7 mouse cellular contexts compared by ENCODE assay signal in genomic region chr19:6979486-6980380, GRCm38 (mm10). TPM values are rescaled to one million over a fixed set of nuclear protein-coding genes. Genes with fewer than 3 reads are reported as not detected.
DNase-seq lines count a peak whose midpoint lies in the region; ATAC-seq lines count a peak whose summit lies in the region.

No protein-coding gene starts in this region.

- peaks cover 34% of the 10 kb centered on the region for H3K4me1 ChIP-seq in intestine, embryonic 15.5 days (replicated peaks)
- peaks cover 55% of the 10 kb centered on the region for H3K4me1 ChIP-seq in midbrain, embryonic 10.5 days

- H3K36me3 ChIP-seq in intestine, embryonic 15.5 days, result peaks cover 19% of the 10 kb centered on the region
- peaks cover 55% of the 10 kb centered on the region for H3K36me3 ChIP-seq in midbrain, embryonic 10.5 days

- H3K27me3 ChIP-seq in intestine, embryonic 15.5 days (replicated peaks), result no peaks in the 10 kb centered on the region
- H3K27me3 ChIP-seq in midbrain, embryonic 10.5 days (ENCODE audit: low read depth, poor library complexity, severe bottlenecking), result no peaks in the 10 kb centered on the region

- peak; percentile 100 for DNase-seq in adrenal gland, adult 2 months
- peak; percentile 98 for DNase-seq in embryo, embryonic 11.5 days (ENCODE audit: low read depth, low spot score)
- peak; percentile 98 to 100 for DNase-seq in gastrocnemius, postnatal 36 days
- DNase-seq in left cerebral cortex, postnatal 25 days (ENCODE audit: low spot score in 2 of 2), result peak; percentile 99 to 100
- peak; percentile 100 for DNase-seq in midbrain, embryonic 10.5 days (ENCODE audit: low spot score)
- DNase-seq in right cerebral cortex, postnatal 4 days, result peak; percentile 100

- H3K9ac ChIP-seq in intestine, embryonic 15.5 days, result peak overlapping the region; percentile 89

- no peaks in the 10 kb centered on the region for H3K9me3 ChIP-seq in intestine, embryonic 15.5 days
- H3K9me3 ChIP-seq in midbrain, embryonic 10.5 days (replicated peaks), result no peaks in the 10 kb centered on the region

- H3K4me3 ChIP-seq in intestine, embryonic 15.5 days (replicated peaks), result peak overlapping the region; percentile 77
- peak overlapping the region; percentile 66 for H3K4me3 ChIP-seq in midbrain, embryonic 10.5 days

- peak; percentile 90 for ATAC-seq in intestine, embryonic 15.5 days

- H3K4me2 ChIP-seq in intestine, embryonic 15.5 days (replicated peaks), result peak overlapping the region; percentile 87

- under 1% methylated on average over 58 of the region's 59 CpGs for WGBS in intestine, embryonic 15.5 days
- WGBS in midbrain, embryonic 10.5 days, result under 1% methylated on average over 59 of the region's 59 CpGs

- peak overlapping the region; percentile 90 for H3K27ac ChIP-seq in intestine, embryonic 15.5 days
- H3K27ac ChIP-seq in midbrain, embryonic 10.5 days (replicated peaks), result peak overlapping the region; percentile 97

- intact Hi-C loops in gastrocnemius, postnatal 36 days (cut with DNase I), result no loop called here
- intact Hi-C loops in left cerebral cortex, postnatal 25 days (cut with DNase I), result loop anchor here (2.0 to 5.0 kb wide), 2 partner anchors 37 to 57 kb away; partner anchors contain the start of genes Bad and Gpr137

RNA-seq across cellular contexts. Expression of gene Fkbp2, which starts 0.6 kb away (rescaled TPM):
- total RNA-seq in adrenal gland, adult 2 months (2021), result 100 to 1,000 TPM; 110 to 119 TPM
- 31.3 and 35.4 TPM in 2 replicates for polyA plus RNA-seq in adrenal gland, adult 2 months (2012; rRNA removed)
- 10 to 100 TPM in 1 of 2 experiments, 1 to 10 TPM in 1; 7.5 to 11.6 TPM for total RNA-seq in gastrocnemius, postnatal 36 days (2021)
- polyA plus RNA-seq in intestine, embryonic 15.5 days (2015; fragmentation: Nextera tagmentation; extraction: Ambion mirVana), result 154 and 170 TPM in 2 replicates
- total RNA-seq in left cerebral cortex, postnatal 25 days (2021), result 100 to 1,000 TPM in 1 of 2 experiments, 10 to 100 TPM in 1; 98.0 to 104 TPM
- 115 and 127 TPM in 2 replicates for polyA plus RNA-seq in midbrain, embryonic 10.5 days (2016; fragmentation: Nextera tagmentation; extraction: Ambion mirVana)

RNA-seq across cellular contexts. Expression of gene Plcb3, which starts 3.5 kb away (rescaled TPM):
- 10 to 100 TPM; 34.1 to 47.8 TPM for total RNA-seq in adrenal gland, adult 2 months (2021)
- 69.1 and 87.1 TPM in 2 replicates for polyA plus RNA-seq in adrenal gland, adult 2 months (2012; rRNA removed)
- total RNA-seq in gastrocnemius, postnatal 36 days (2021), result 10 to 100 TPM in 1 of 2 experiments, 1 to 10 TPM in 1; 8.1 to 10.7 TPM
- polyA plus RNA-seq in intestine, embryonic 15.5 days (2015; fragmentation: Nextera tagmentation; extraction: Ambion mirVana), result 187 and 198 TPM in 2 replicates
- total RNA-seq in left cerebral cortex, postnatal 25 days (2021), result 10 to 100 TPM; 11.9 to 13.3 TPM
- polyA plus RNA-seq in midbrain, embryonic 10.5 days (2016; fragmentation: Nextera tagmentation; extraction: Ambion mirVana), result 22.4 and 23.7 TPM in 2 replicates

RNA-seq across cellular contexts. Expression of gene Ppp1r14b, which starts 5.0 kb away (rescaled TPM):
- 100 to 1,000 TPM; 123 to 288 TPM for total RNA-seq in adrenal gland, adult 2 months (2021)
- polyA plus RNA-seq in adrenal gland, adult 2 months (2012; rRNA removed), result 156 and 181 TPM in 2 replicates
- total RNA-seq in gastrocnemius, postnatal 36 days (2021), result 100 to 1,000 TPM; 105 to 128 TPM
- polyA plus RNA-seq in intestine, embryonic 15.5 days (2015; fragmentation: Nextera tagmentation; extraction: Ambion mirVana), result 177 and 188 TPM in 2 replicates
- total RNA-seq in left cerebral cortex, postnatal 25 days (2021), result 10 to 100 TPM; 49.8 to 57.2 TPM
- polyA plus RNA-seq in midbrain, embryonic 10.5 days (2016; fragmentation: Nextera tagmentation; extraction: Ambion mirVana), result 90.8 and 116 TPM in 2 replicates

RNA-seq across cellular contexts. Expression of gene Vegfb, which starts 7.7 kb away (rescaled TPM):
- 100 to 1,000 TPM; 109 to 131 TPM for total RNA-seq in adrenal gland, adult 2 months (2021)
- 149 and 263 TPM in 2 replicates for polyA plus RNA-seq in adrenal gland, adult 2 months (2012; rRNA removed)
- 100 to 1,000 TPM; 140 to 153 TPM for total RNA-seq in gastrocnemius, postnatal 36 days (2021)
- polyA plus RNA-seq in intestine, embryonic 15.5 days (2015; fragmentation: Nextera tagmentation; extraction: Ambion mirVana), result 44.0 and 46.7 TPM in 2 replicates
- total RNA-seq in left cerebral cortex, postnatal 25 days (2021), result 10 to 100 TPM; 79.9 to 80.2 TPM
- polyA plus RNA-seq in midbrain, embryonic 10.5 days (2016; fragmentation: Nextera tagmentation; extraction: Ambion mirVana), result 35.2 and 40.8 TPM in 2 replicates

RNA-seq across cellular contexts. Expression of gene Dnajc4, which starts 12.6 kb away (rescaled TPM):
- total RNA-seq in adrenal gland, adult 2 months (2021), result 10 to 100 TPM; 42.6 to 50.7 TPM
- 43.0 and 47.5 TPM in 2 replicates for polyA plus RNA-seq in adrenal gland, adult 2 months (2012; rRNA removed)
- 10 to 100 TPM; 31.1 to 36.4 TPM for total RNA-seq in gastrocnemius, postnatal 36 days (2021)
- polyA plus RNA-seq in intestine, embryonic 15.5 days (2015; fragmentation: Nextera tagmentation; extraction: Ambion mirVana), result 22.7 and 27.5 TPM in 2 replicates
- total RNA-seq in left cerebral cortex, postnatal 25 days (2021), result 10 to 100 TPM; 20.1 to 21.0 TPM
- 20.8 and 23.1 TPM in 2 replicates for polyA plus RNA-seq in midbrain, embryonic 10.5 days (2016; fragmentation: Nextera tagmentation; extraction: Ambion mirVana)

Comparison
In these comparisons a context has a peak if more than half of its experiments do, and no peak if none do; other contexts are left out.
1. Peak in every context shown above with its lines: DNase-seq, ATAC-seq, H3K4me3 ChIP-seq and H3K27ac ChIP-seq.
2. RNA of gene Fkbp2, which starts 0.6 kb away (total RNA-seq): 110 to 119 TPM in adrenal gland, adult 2 months and 98.0 to 104 TPM in left cerebral cortex, postnatal 25 days; 7.5 to 11.6 TPM in gastrocnemius, postnatal 36 days; every median in the first group is over 4 times any median in the second.